Mouse (Mus musculus): ENCODE data around the gene Madcam1. TPM values are rescaled to one million over a fixed set of nuclear protein-coding genes. Genes with fewer than 3 reads are reported as not detected.

The Madcam1 gene
- polyA plus RNA-seq (2014; fragmentation: Nextera tagmentation; extraction: Ambion mirVana) = 8.5 and 11.6 TPM in 2 replicates

- Histone ChIP-seq H3K36me3 (ENCODE audit: control insufficient read depth, insufficient read depth, low read length) (no peaks in the 10 kb centered on the region), H3K9me3 (ENCODE audit: control insufficient read depth, low read length) (no peaks in the 10 kb centered on the region), H3K4me1 (ENCODE audit: control insufficient read depth, insufficient read depth, low read length) (no peaks in the 10 kb centered on the region), H3K4me2 (ENCODE audit: low read depth, low read length) (no peak within 1 kb of the TSS), H3K27ac (replicated peaks; ENCODE audit: low read depth, low read length) (no peak within 1 kb of the TSS), H3K4me3 (ENCODE audit: low read depth, low read length) (no peak within 1 kb of the TSS), H3K9ac (ENCODE audit: low read depth, low read length) (no peak within 1 kb of the TSS), H3K27me3 (replicated peaks; ENCODE audit: control insufficient read depth, insufficient read depth, low read length) (no peaks in the 10 kb centered on the region)
- 12% methylated on average over 11 of the region's 13 CpGs for WGBS
- DNase-seq (ENCODE audit: low spot score) (peak; percentile 57), ATAC-seq (ENCODE audit: low read depth) (no peak)
Observed at GRCm38 (mm10) chr10:79664131-79664665, at the start of gene Madcam1. Gene Madcam1, plus strand, starts transcription at chr10:79664559.

GRCm38 (mm10) chr10:79615860-79616259, 48.5 kb upstream of the Madcam1 start:
- Histone ChIP-seq H3K9ac (ENCODE audit: low read depth, low read length) (no peak overlapping the region), H3K4me2 (ENCODE audit: low read depth, low read length) (no peak overlapping the region), H3K9me3 (ENCODE audit: control insufficient read depth, low read length) (no peaks in the 10 kb centered on the region), H3K4me1 (ENCODE audit: control insufficient read depth, insufficient read depth, low read length) (0 out of 2 replicates have a peak, but pooled peaks cover 12% of the 10 kb centered on the region), H3K27me3 (replicated peaks; ENCODE audit: control insufficient read depth, insufficient read depth, low read length) (peaks cover 29% of the 10 kb centered on the region), H3K27ac (replicated peaks; ENCODE audit: low read depth, low read length) (no peak overlapping the region), H3K4me3 (ENCODE audit: low read depth, low read length) (no peak overlapping the region), H3K36me3 (ENCODE audit: control insufficient read depth, insufficient read depth, low read length) (no peaks in the 10 kb centered on the region)
- 22% methylated on average over 8 of the region's 8 CpGs for WGBS
- DNase-seq (ENCODE audit: low spot score) (peak; percentile 28), ATAC-seq (ENCODE audit: low read depth) (no peak)

GRCm38 (mm10) chr10:79616376-79616775, 48.0 kb upstream of the Madcam1 start:
- no peak overlapping the region for H3K4me3 ChIP-seq (ENCODE audit: low read depth, low read length)
- 92% methylated on average over 5 of the region's 5 CpGs for WGBS
- no peak for DNase-seq (ENCODE audit: low spot score)
- no peaks in the 10 kb centered on the region for H3K9me3 ChIP-seq (ENCODE audit: control insufficient read depth, low read length)
- no peaks in the 10 kb centered on the region for H3K36me3 ChIP-seq (ENCODE audit: control insufficient read depth, insufficient read depth, low read length)
- no peak overlapping the region for H3K4me2 ChIP-seq (ENCODE audit: low read depth, low read length)
- no peak overlapping the region for H3K9ac ChIP-seq (ENCODE audit: low read depth, low read length)
- ATAC-seq (ENCODE audit: low read depth) = no peak
- H3K27ac ChIP-seq (replicated peaks; ENCODE audit: low read depth, low read length) = no peak overlapping the region
- peaks cover 24% of the 10 kb centered on the region for H3K27me3 ChIP-seq (replicated peaks; ENCODE audit: control insufficient read depth, insufficient read depth, low read length)
- 0 out of 2 replicates have a peak, but pooled peaks cover 12% of the 10 kb centered on the region for H3K4me1 ChIP-seq (ENCODE audit: control insufficient read depth, insufficient read depth, low read length)

- Histone ChIP-seq H3K36me3 (ENCODE audit: control insufficient read depth, insufficient read depth, low read length) (no peaks in the 10 kb centered on the region), H3K27me3 (replicated peaks; ENCODE audit: control insufficient read depth, insufficient read depth, low read length) (no peaks in the 10 kb centered on the region), H3K4me2 (ENCODE audit: low read depth, low read length) (no peak overlapping the region), H3K4me3 (ENCODE audit: low read depth, low read length) (no peak overlapping the region), H3K9me3 (ENCODE audit: control insufficient read depth, low read length) (no peaks in the 10 kb centered on the region), H3K27ac (replicated peaks; ENCODE audit: low read depth, low read length) (no peak overlapping the region), H3K4me1 (ENCODE audit: control insufficient read depth, insufficient read depth, low read length) (no peaks in the 10 kb centered on the region), H3K9ac (ENCODE audit: low read depth, low read length) (no peak overlapping the region)
- 71% methylated on average over 11 of the region's 12 CpGs for WGBS
- DNase-seq (ENCODE audit: low spot score) = no peak
- no peak for ATAC-seq (ENCODE audit: low read depth)
Observed at GRCm38 (mm10) chr10:79623950-79624349, 40.4 kb upstream of the Madcam1 start.

- H3K27ac ChIP-seq (replicated peaks; ENCODE audit: low read depth, low read length) = no peak overlapping the region
- H3K9ac ChIP-seq (ENCODE audit: low read depth, low read length) = no peak overlapping the region
- H3K9me3 ChIP-seq (ENCODE audit: control insufficient read depth, low read length) = no peaks in the 10 kb centered on the region
- no peak overlapping the region for H3K4me3 ChIP-seq (ENCODE audit: low read depth, low read length)
- no peaks in the 10 kb centered on the region for H3K36me3 ChIP-seq (ENCODE audit: control insufficient read depth, insufficient read depth, low read length)
- WGBS = 79% methylated on average over 9 of the region's 9 CpGs
- no peaks in the 10 kb centered on the region for H3K4me1 ChIP-seq (ENCODE audit: control insufficient read depth, insufficient read depth, low read length)
- no peak for ATAC-seq (ENCODE audit: low read depth)
- no peaks in the 10 kb centered on the region for H3K27me3 ChIP-seq (replicated peaks; ENCODE audit: control insufficient read depth, insufficient read depth, low read length)
- no peak overlapping the region for H3K4me2 ChIP-seq (ENCODE audit: low read depth, low read length)
- no peak for DNase-seq (ENCODE audit: low spot score)
Observed at GRCm38 (mm10) chr10:79625398-79625797, 39.0 kb upstream of the Madcam1 start.

- DNase-seq (ENCODE audit: low spot score) (no peak), ATAC-seq (ENCODE audit: low read depth) (no peak; the same call in 1 of the 2 replicates)
- Histone ChIP-seq H3K27ac (replicated peaks; ENCODE audit: low read depth, low read length) (no peak overlapping the region), H3K4me1 (ENCODE audit: control insufficient read depth, insufficient read depth, low read length) (no peaks in the 10 kb centered on the region), H3K27me3 (replicated peaks; ENCODE audit: control insufficient read depth, insufficient read depth, low read length) (no peaks in the 10 kb centered on the region), H3K4me2 (ENCODE audit: low read depth, low read length) (no peak overlapping the region), H3K9me3 (ENCODE audit: control insufficient read depth, low read length) (no peaks in the 10 kb centered on the region), H3K4me3 (ENCODE audit: low read depth, low read length) (no peak overlapping the region), H3K36me3 (ENCODE audit: control insufficient read depth, insufficient read depth, low read length) (no peaks in the 10 kb centered on the region), H3K9ac (ENCODE audit: low read depth, low read length) (no peak overlapping the region)
- WGBS = 78% methylated on average over 10 of the region's 10 CpGs
Observed at GRCm38 (mm10) chr10:79626156-79626555, 38.2 kb upstream of the Madcam1 start.

GRCm38 (mm10) chr10:79628377-79628776, 36.0 kb upstream of the Madcam1 start:
- 76% methylated on average over 5 of the region's 5 CpGs for WGBS
- H3K27me3 ChIP-seq (replicated peaks; ENCODE audit: control insufficient read depth, insufficient read depth, low read length) = no peaks in the 10 kb centered on the region

GRCm38 (mm10) chr10:79631432-79631831, 32.9 kb upstream of the Madcam1 start:
- DNase-seq (ENCODE audit: low spot score) (no peak), ATAC-seq (ENCODE audit: low read depth) (no peak)
- H3K9ac ChIP-seq (ENCODE audit: low read depth, low read length) = no peak overlapping the region
- H3K27ac ChIP-seq (replicated peaks; ENCODE audit: low read depth, low read length) = no peak overlapping the region
- H3K9me3 ChIP-seq (ENCODE audit: control insufficient read depth, low read length) = no peaks in the 10 kb centered on the region
- H3K4me3 ChIP-seq (ENCODE audit: low read depth, low read length) = no peak overlapping the region
- H3K4me2 ChIP-seq (ENCODE audit: low read depth, low read length) = no peak overlapping the region
- H3K27me3 ChIP-seq (replicated peaks; ENCODE audit: control insufficient read depth, insufficient read depth, low read length) = no peaks in the 10 kb centered on the region
- H3K36me3 ChIP-seq (ENCODE audit: control insufficient read depth, insufficient read depth, low read length) = no peaks in the 10 kb centered on the region
- WGBS = 85% methylated on average over 4 of the region's 4 CpGs
- no peaks in the 10 kb centered on the region for H3K4me1 ChIP-seq (ENCODE audit: control insufficient read depth, insufficient read depth, low read length)

More at GRCm38 (mm10) chr10:79628377-79628776, 36.0 kb upstream of the Madcam1 start:
- ATAC-seq (ENCODE audit: low read depth) (no peak), DNase-seq (ENCODE audit: low spot score) (no peak)
- Histone ChIP-seq H3K36me3 (ENCODE audit: control insufficient read depth, insufficient read depth, low read length) (no peaks in the 10 kb centered on the region), H3K27ac (replicated peaks; ENCODE audit: low read depth, low read length) (no peak overlapping the region), H3K4me2 (ENCODE audit: low read depth, low read length) (no peak overlapping the region), H3K9me3 (ENCODE audit: control insufficient read depth, low read length) (no peaks in the 10 kb centered on the region), H3K4me3 (ENCODE audit: low read depth, low read length) (no peak overlapping the region), H3K9ac (ENCODE audit: low read depth, low read length) (no peak overlapping the region), H3K4me1 (ENCODE audit: control insufficient read depth, insufficient read depth, low read length) (no peaks in the 10 kb centered on the region)
